Mouse (Mus musculus) liver, embryonic 12.5 days (tissue): ENCODE data around the gene Arnt2. TPM values are rescaled to one million over a fixed set of nuclear protein-coding genes. Genes with fewer than 3 reads are reported as not detected.

Experiments used
- ATAC-seq: fragments of 200-750 bp; cut with Nextera tagmentation; 2 replicates; pipeline ENCODE4 v1.8.0; 2017; ENCODE audit warnings: moderate number of reproducible peaks, mild to moderate bottlenecking, moderate library complexity
- H3K27ac ChIP-seq: fragments of 300-500 bp; sonication (generic); 2 replicates; pipeline ENCODE4 v1.5.1; 2016; ENCODE audit warnings: mild to moderate bottlenecking
- H3K27me3 ChIP-seq: fragments of 300-500 bp; sonication (generic); replicated peaks from 2 replicates; pipeline ENCODE4 v1.6.1; 2016; ENCODE audit warnings: mild to moderate bottlenecking, moderate library complexity
- H3K36me3 ChIP-seq: fragments of 300-500 bp; sonication (generic); 2 replicates; pipeline ENCODE4 v1.6.1; 2016; ENCODE audit warnings: mild to moderate bottlenecking, moderate library complexity
- H3K4me1 ChIP-seq: fragments of 300-500 bp; sonication (generic); 2 replicates; pipeline ENCODE4 v1.6.1; 2016
- H3K4me2 ChIP-seq: fragments of 300-500 bp; sonication (generic); 2 replicates; pipeline ENCODE4 v1.6.1; 2016; ENCODE audit warnings: mild to moderate bottlenecking, moderate library complexity
- H3K4me3 ChIP-seq: fragments of 300-500 bp; sonication (generic); 2 replicates; pipeline ENCODE4 v1.5.1; 2016; ENCODE audit warnings: mild to moderate bottlenecking, moderate library complexity
- H3K9ac ChIP-seq: fragments of 300-500 bp; sonication (generic); 2 replicates; pipeline ENCODE4 v1.6.1; 2016; ENCODE audit warnings: mild to moderate bottlenecking, moderate library complexity
- H3K9me3 ChIP-seq: fragments of 300-500 bp; sonication (generic); replicated peaks from 2 replicates; pipeline ENCODE4 v1.6.1; 2016; ENCODE audit warnings: mild to moderate bottlenecking, moderate library complexity
- WGBS: fragments of 180-500 bp; shearing (Covaris S2); methylation state at CpG from one replicate; pipeline ENCODE4 v1.1.7; 2016; ENCODE audit not compliant: insufficient replicate concordance; 5-methylcytosine and 5-hydroxymethylcytosine counted together
- polyA plus RNA-seq: library from polyadenylated mRNA; unstranded; fragments of >200 nt; fragmentation: Nextera tagmentation; extraction: Ambion mirVana; gene quantifications from 2 replicates; pipeline ENCODE4 v1.2.1, GENCODE M21; 2016

Arnt2 gene
- polyA plus RNA-seq, 1 experiment from 2014 or later = 0.56 TPM

GRCm38 (mm10) chr7:84201151-84202068 is 208.6 kb downstream of the Arnt2 start:
- no peak overlapping the region for H3K27ac ChIP-seq

DNA sequence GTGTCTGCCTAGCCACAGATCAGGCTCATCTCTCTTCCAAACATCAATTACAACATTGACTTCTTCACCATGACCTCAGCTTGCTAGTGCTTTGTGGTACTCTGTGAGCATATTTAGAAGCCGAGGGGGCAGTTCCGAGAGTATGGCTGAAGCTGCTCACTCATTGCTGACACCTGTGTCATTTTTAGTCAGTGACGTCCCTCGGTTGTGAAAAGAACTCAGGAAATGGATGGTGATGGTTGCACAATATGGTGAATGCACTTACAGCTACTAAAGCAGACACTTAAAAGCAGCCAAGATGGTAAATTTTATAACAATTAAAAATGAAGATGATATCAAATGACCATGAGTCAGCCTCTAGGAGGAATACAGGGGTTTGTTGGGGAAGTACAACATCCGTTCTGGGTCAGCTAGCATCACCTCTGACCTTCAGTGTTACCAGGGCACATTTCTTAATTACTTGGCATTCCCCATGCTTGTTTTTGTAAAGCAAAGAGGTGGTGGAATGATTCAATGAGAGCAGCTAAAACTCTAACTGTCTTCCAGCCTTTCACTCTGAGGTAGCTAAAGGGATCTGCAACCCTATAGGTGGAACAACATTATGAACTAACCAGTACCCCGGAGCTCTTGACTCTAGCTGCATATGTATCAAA is 212.6 kb downstream of the Arnt2 start:
- H3K4me1 ChIP-seq = no peaks in the 10 kb centered on the region
- WGBS = 59% methylated on average over 6 of the region's 6 CpGs
- H3K9ac ChIP-seq = no peak overlapping the region
- no peak for ATAC-seq
- H3K27ac ChIP-seq = no peak overlapping the region
- H3K27me3 ChIP-seq = no peaks in the 10 kb centered on the region
- H3K36me3 ChIP-seq = no peaks in the 10 kb centered on the region
- H3K9me3 ChIP-seq = no peaks in the 10 kb centered on the region
- no peak overlapping the region for H3K4me2 ChIP-seq
- no peak overlapping the region for H3K4me3 ChIP-seq

More at GRCm38 (mm10) chr7:84201151-84202068, 208.6 kb downstream of the Arnt2 start:
- no peak overlapping the region for H3K4me2 ChIP-seq
- ATAC-seq = no peak
- H3K4me3 ChIP-seq = no peak overlapping the region
- H3K9ac ChIP-seq = no peak overlapping the region
- H3K27me3 ChIP-seq = no peaks in the 10 kb centered on the region
- H3K36me3 ChIP-seq = no peaks in the 10 kb centered on the region
- WGBS = 66% methylated on average over 13 of the region's 13 CpGs
- no peaks in the 10 kb centered on the region for H3K9me3 ChIP-seq
- no peaks in the 10 kb centered on the region for H3K4me1 ChIP-seq

Other genes with a start within 250 kb of the Arnt2 start
- 0.04 and 0.11 TPM in 2 replicates for gene Gm2115, start 118.8 kb upstream of the Arnt2 start, polyA plus RNA-seq
- 16.5 and 17.8 TPM in 2 replicates for gene Fah, start 196.5 kb upstream of the Arnt2 start, polyA plus RNA-seq